Mouse (Mus musculus): ENCODE measurements around the gene Lamb1. TPM values are rescaled to one million over a fixed set of nuclear protein-coding genes. Genes with fewer than 3 reads are reported as not detected.

Lamb1 gene
- polyA plus RNA-seq, 1 experiment from 2014 or later = 21.5 TPM

GRCm38 (mm10) chr12:31289046-31289445, 24.0 kb downstream of the Lamb1 start:
- Histone ChIP-seq H3K4me2 (ENCODE audit: low read length) (no peak overlapping the region), H3K4me1 (replicated peaks; ENCODE audit: control insufficient read depth, insufficient read depth, low read length) (no peaks in the 10 kb centered on the region), H3K4me3 (replicated peaks; ENCODE audit: low read length) (no peak overlapping the region), H3K27me3 (replicated peaks; ENCODE audit: control insufficient read depth, insufficient read depth, low read length) (no peaks in the 10 kb centered on the region), H3K36me3 (ENCODE audit: control insufficient read depth, insufficient read depth) (peaks cover 5% of the 10 kb centered on the region; the same call in 1 of the 2 replicates), H3K27ac (ENCODE audit: low read length) (no peak overlapping the region), H3K9ac (replicated peaks; ENCODE audit: low read depth, low read length) (no peak overlapping the region), H3K9me3 (ENCODE audit: control insufficient read depth, low read length) (no peaks in the 10 kb centered on the region)
- no peak for ATAC-seq
- 81% methylated on average over 10 of the region's 10 CpGs for WGBS

- Histone ChIP-seq H3K4me1 (replicated peaks; ENCODE audit: control insufficient read depth, insufficient read depth, low read length) (no peaks in the 10 kb centered on the region), H3K27ac (ENCODE audit: low read length) (no peak overlapping the region), H3K4me3 (replicated peaks; ENCODE audit: low read length) (no peak overlapping the region), H3K36me3 (ENCODE audit: control insufficient read depth, insufficient read depth) (peaks cover 5% of the 10 kb centered on the region; the same call in 1 of the 2 replicates), H3K9ac (replicated peaks; ENCODE audit: low read depth, low read length) (no peak overlapping the region), H3K4me2 (ENCODE audit: low read length) (no peak overlapping the region), H3K27me3 (replicated peaks; ENCODE audit: control insufficient read depth, insufficient read depth, low read length) (no peaks in the 10 kb centered on the region), H3K9me3 (ENCODE audit: control insufficient read depth, low read length) (no peaks in the 10 kb centered on the region)
- 68% methylated on average over 3 of the region's 3 CpGs for WGBS
- no peak for ATAC-seq
Measured at GRCm38 (mm10) chr12:31290951-31291350, 25.9 kb downstream of the Lamb1 start.

GRCm38 (mm10) chr12:31293361-31294142, 28.5 kb downstream of the Lamb1 start:
- Histone ChIP-seq H3K9me3 (ENCODE audit: control insufficient read depth, low read length) (no peaks in the 10 kb centered on the region), H3K27ac (ENCODE audit: low read length) (no peak overlapping the region), H3K4me1 (replicated peaks; ENCODE audit: control insufficient read depth, insufficient read depth, low read length) (no peaks in the 10 kb centered on the region), H3K9ac (replicated peaks; ENCODE audit: low read depth, low read length) (no peak overlapping the region), H3K4me3 (replicated peaks; ENCODE audit: low read length) (no peak overlapping the region), H3K27me3 (replicated peaks; ENCODE audit: control insufficient read depth, insufficient read depth, low read length) (no peaks in the 10 kb centered on the region), H3K36me3 (ENCODE audit: control insufficient read depth, insufficient read depth) (peaks cover 5% of the 10 kb centered on the region; the same call in 1 of the 2 replicates), H3K4me2 (ENCODE audit: low read length) (no peak overlapping the region)
- no peak for ATAC-seq
- 75% methylated on average over 15 of the region's 15 CpGs for WGBS

GRCm38 (mm10) chr12:31294526-31294925, 29.5 kb downstream of the Lamb1 start:
- WGBS = 58% methylated on average over 10 of the region's 10 CpGs
- H3K4me3 ChIP-seq (replicated peaks; ENCODE audit: low read length) = no peak overlapping the region

GRCm38 (mm10) chr12:31294996-31295395, 30.0 kb downstream of the Lamb1 start:
- 89% methylated on average over 11 of the region's 11 CpGs for WGBS
- H3K27ac ChIP-seq (ENCODE audit: low read length) = no peak overlapping the region
- no peak overlapping the region for H3K4me2 ChIP-seq (ENCODE audit: low read length)
- no peak overlapping the region for H3K4me3 ChIP-seq (replicated peaks; ENCODE audit: low read length)
- no peak overlapping the region for H3K9ac ChIP-seq (replicated peaks; ENCODE audit: low read depth, low read length)
- no peaks in the 10 kb centered on the region for H3K27me3 ChIP-seq (replicated peaks; ENCODE audit: control insufficient read depth, insufficient read depth, low read length)
- ATAC-seq = no peak
- no peaks in the 10 kb centered on the region for H3K9me3 ChIP-seq (ENCODE audit: control insufficient read depth, low read length)
- H3K36me3 ChIP-seq (ENCODE audit: control insufficient read depth, insufficient read depth) = no peaks in the 10 kb centered on the region
- H3K4me1 ChIP-seq (replicated peaks; ENCODE audit: control insufficient read depth, insufficient read depth, low read length) = no peaks in the 10 kb centered on the region

More at GRCm38 (mm10) chr12:31294526-31294925, 29.5 kb downstream of the Lamb1 start:
- H3K4me2 ChIP-seq (ENCODE audit: low read length) = no peak overlapping the region
- H3K36me3 ChIP-seq (ENCODE audit: control insufficient read depth, insufficient read depth) = no peaks in the 10 kb centered on the region
- H3K27ac ChIP-seq (ENCODE audit: low read length) = no peak overlapping the region
- H3K9me3 ChIP-seq (ENCODE audit: control insufficient read depth, low read length) = no peaks in the 10 kb centered on the region
- H3K9ac ChIP-seq (replicated peaks; ENCODE audit: low read depth, low read length) = no peak overlapping the region
- no peaks in the 10 kb centered on the region for H3K27me3 ChIP-seq (replicated peaks; ENCODE audit: control insufficient read depth, insufficient read depth, low read length)
- no peak for ATAC-seq
- no peaks in the 10 kb centered on the region for H3K4me1 ChIP-seq (replicated peaks; ENCODE audit: control insufficient read depth, insufficient read depth, low read length)

- no peaks in the 10 kb centered on the region for H3K4me1 ChIP-seq (replicated peaks; ENCODE audit: control insufficient read depth, insufficient read depth, low read length)
- no peaks in the 10 kb centered on the region for H3K9me3 ChIP-seq (ENCODE audit: control insufficient read depth, low read length)
- H3K4me3 ChIP-seq (replicated peaks; ENCODE audit: low read length) = no peak overlapping the region
- no peaks in the 10 kb centered on the region for H3K36me3 ChIP-seq (ENCODE audit: control insufficient read depth, insufficient read depth)
- no peaks in the 10 kb centered on the region for H3K27me3 ChIP-seq (replicated peaks; ENCODE audit: control insufficient read depth, insufficient read depth, low read length)
- no peak overlapping the region for H3K9ac ChIP-seq (replicated peaks; ENCODE audit: low read depth, low read length)
- H3K4me2 ChIP-seq (ENCODE audit: low read length) = no peak overlapping the region
- 79% methylated on average over 3 of the region's 3 CpGs for WGBS
- no peak overlapping the region for H3K27ac ChIP-seq (ENCODE audit: low read length)
- no peak for ATAC-seq
Measured at GRCm38 (mm10) chr12:31295505-31295904, 30.5 kb downstream of the Lamb1 start.

GRCm38 (mm10) chr12:31296097-31296496, 31.1 kb downstream of the Lamb1 start:
- Histone ChIP-seq H3K9ac (replicated peaks; ENCODE audit: low read depth, low read length) (no peak overlapping the region), H3K36me3 (ENCODE audit: control insufficient read depth, insufficient read depth) (no peaks in the 10 kb centered on the region), H3K9me3 (ENCODE audit: control insufficient read depth, low read length) (no peaks in the 10 kb centered on the region), H3K27me3 (replicated peaks; ENCODE audit: control insufficient read depth, insufficient read depth, low read length) (no peaks in the 10 kb centered on the region), H3K27ac (ENCODE audit: low read length) (no peak overlapping the region), H3K4me2 (ENCODE audit: low read length) (no peak overlapping the region), H3K4me1 (replicated peaks; ENCODE audit: control insufficient read depth, insufficient read depth, low read length) (no peaks in the 10 kb centered on the region), H3K4me3 (replicated peaks; ENCODE audit: low read length) (no peak overlapping the region)
- ATAC-seq = no peak
- 82% methylated on average over 4 of the region's 4 CpGs for WGBS

- no peaks in the 10 kb centered on the region for H3K9me3 ChIP-seq (ENCODE audit: control insufficient read depth, low read length)
- H3K4me1 ChIP-seq (replicated peaks; ENCODE audit: control insufficient read depth, insufficient read depth, low read length) = 0 out of 2 replicates have a peak, but pooled peaks cover 3% of the 10 kb centered on the region
- no peak for ATAC-seq
- no peak overlapping the region for H3K27ac ChIP-seq (ENCODE audit: low read length)
- no peak overlapping the region for H3K4me3 ChIP-seq (replicated peaks; ENCODE audit: low read length)
- 0 out of 2 replicates have a peak, but pooled peaks cover 2% of the 10 kb centered on the region for H3K36me3 ChIP-seq (ENCODE audit: control insufficient read depth, insufficient read depth)
- H3K4me2 ChIP-seq (ENCODE audit: low read length) = no peak overlapping the region
- 92% methylated on average over 4 of the region's 4 CpGs for WGBS
- H3K27me3 ChIP-seq (replicated peaks; ENCODE audit: control insufficient read depth, insufficient read depth, low read length) = no peaks in the 10 kb centered on the region
- no peak overlapping the region for H3K9ac ChIP-seq (replicated peaks; ENCODE audit: low read depth, low read length)
Measured at GRCm38 (mm10) chr12:31298122-31298521, 33.1 kb downstream of the Lamb1 start.

- H3K27ac ChIP-seq (ENCODE audit: low read length) = no peak overlapping the region
- ATAC-seq = no peak
- H3K27me3 ChIP-seq (replicated peaks; ENCODE audit: control insufficient read depth, insufficient read depth, low read length) = no peaks in the 10 kb centered on the region
- no peaks in the 10 kb centered on the region for H3K9me3 ChIP-seq (ENCODE audit: control insufficient read depth, low read length)
- 85% methylated on average over 8 of the region's 8 CpGs for WGBS
- H3K4me1 ChIP-seq (replicated peaks; ENCODE audit: control insufficient read depth, insufficient read depth, low read length) = peaks cover 3% of the 10 kb centered on the region; the same call in 1 of the 2 replicates
- H3K36me3 ChIP-seq (ENCODE audit: control insufficient read depth, insufficient read depth) = 0 out of 2 replicates have a peak, but pooled peaks cover 2% of the 10 kb centered on the region
- H3K9ac ChIP-seq (replicated peaks; ENCODE audit: low read depth, low read length) = no peak overlapping the region
- H3K4me2 ChIP-seq (ENCODE audit: low read length) = no peak overlapping the region
- H3K4me3 ChIP-seq (replicated peaks; ENCODE audit: low read length) = no peak overlapping the region
Measured at GRCm38 (mm10) chr12:31298530-31298929, 33.5 kb downstream of the Lamb1 start.

Measured in forebrain, embryonic 16.5 days (tissue).